Mouse (Mus musculus) brain, adult 2 months (tissue): ENCODE data around the gene Epb41.
A peak's percentile ranks its signal among the peaks of the same experiment; 100 is the strongest.

Source experiments
- DNase-seq: peaks from one replicate; pipeline ENCODE4 v3.0.0; 2011; ENCODE audit warnings: low read depth, low spot score

Gene Epb41

DNA sequence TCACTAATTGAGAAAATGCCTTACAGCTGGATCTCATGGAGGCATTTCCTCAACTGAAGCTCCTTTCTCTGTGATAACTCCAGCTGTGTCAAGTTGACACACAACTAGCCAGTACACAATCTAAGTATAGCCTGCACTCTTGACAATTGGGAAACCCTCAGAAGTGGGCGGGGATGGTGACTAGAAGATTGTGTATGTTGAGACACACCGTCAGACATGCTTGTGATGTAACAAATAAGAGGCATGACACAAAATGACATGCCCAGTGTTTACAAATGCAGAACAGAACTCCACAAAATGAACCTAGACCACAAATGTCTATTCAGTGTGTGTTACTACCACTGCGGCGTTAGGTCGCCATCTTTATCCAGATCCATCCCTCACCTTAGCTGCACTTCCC, 178.0 kb downstream of the Epb41 start:
- no peak for DNase-seq

DNA sequence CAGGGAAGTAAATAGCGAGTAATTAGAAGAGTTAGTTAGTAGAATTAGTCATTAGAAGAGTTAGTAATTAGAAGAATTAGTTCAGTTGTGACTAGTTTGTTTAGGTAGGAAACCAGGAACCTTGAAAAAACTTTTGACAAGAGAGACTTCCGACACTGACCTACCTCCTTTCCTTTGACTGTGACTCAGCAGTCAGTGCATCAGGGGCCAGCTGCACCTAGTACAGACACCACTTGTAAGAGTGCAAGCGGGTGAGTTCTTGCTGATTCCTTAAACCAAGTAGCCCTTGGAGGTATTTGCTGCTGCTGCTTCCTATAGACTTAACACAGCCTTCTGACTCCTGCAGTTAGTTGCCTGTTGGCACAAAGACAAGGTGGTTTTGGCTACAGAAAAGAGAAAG, 184.4 kb downstream of the Epb41 start:
- DNase-seq = no peak

GRCm38 (mm10) chr4:131888564-131888963, 186.6 kb downstream of the Epb41 start:
- DNase-seq = no peak

- no peak for DNase-seq
These were observed 189.7 kb downstream of the Epb41 start for GRCm38 (mm10) chr4:131885376-131885775.

GRCm38 (mm10) chr4:131883571-131883970, 191.6 kb downstream of the Epb41 start:
- DNase-seq = no peak

GRCm38 (mm10) chr4:131881306-131881705, 193.8 kb downstream of the Epb41 start:
- no peak for DNase-seq

- DNase-seq = no peak
These were observed 195.4 kb downstream of the Epb41 start for GRCm38 (mm10) chr4:131879692-131880091.

DNA sequence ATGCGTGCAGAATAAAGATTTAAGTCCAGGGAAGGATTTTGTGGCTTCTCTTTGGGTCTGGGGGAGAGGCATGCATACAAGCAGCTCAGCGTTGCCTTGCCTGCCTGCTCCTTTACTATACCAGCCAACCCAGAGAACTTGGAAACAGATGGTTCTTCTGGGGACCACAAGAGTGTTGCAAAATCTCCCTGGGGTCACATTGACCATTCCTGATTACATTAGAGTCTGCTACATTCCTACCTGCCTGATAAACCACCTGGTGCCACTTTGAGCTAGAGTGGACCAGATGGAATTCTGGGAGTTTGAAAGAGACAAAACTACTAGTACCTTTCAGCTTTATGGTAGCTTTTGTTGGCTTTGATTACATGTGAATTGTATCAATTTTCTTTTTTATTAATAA, 198.3 kb downstream of the Epb41 start:
- no peak for DNase-seq

DNA sequence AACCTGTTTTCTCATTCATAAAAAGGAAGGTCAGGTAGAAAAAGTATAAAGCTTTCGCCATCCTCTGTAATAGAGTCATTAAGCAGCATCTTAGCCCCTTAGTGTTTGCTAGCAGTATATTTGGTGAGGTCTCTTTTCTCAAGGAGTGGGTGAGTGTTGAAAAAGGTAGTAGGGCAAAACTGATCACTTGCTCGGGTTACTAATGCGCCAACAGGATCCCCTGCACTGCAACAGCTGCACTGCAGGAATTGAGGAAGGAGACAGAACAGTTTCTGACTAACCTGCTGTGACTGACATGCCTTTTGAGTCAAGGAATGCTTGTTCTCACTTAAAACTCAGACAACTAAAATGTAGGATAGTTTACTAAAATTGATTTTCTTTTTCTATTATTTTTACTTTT, 199.9 kb downstream of the Epb41 start:
- DNase-seq = no peak

DNA sequence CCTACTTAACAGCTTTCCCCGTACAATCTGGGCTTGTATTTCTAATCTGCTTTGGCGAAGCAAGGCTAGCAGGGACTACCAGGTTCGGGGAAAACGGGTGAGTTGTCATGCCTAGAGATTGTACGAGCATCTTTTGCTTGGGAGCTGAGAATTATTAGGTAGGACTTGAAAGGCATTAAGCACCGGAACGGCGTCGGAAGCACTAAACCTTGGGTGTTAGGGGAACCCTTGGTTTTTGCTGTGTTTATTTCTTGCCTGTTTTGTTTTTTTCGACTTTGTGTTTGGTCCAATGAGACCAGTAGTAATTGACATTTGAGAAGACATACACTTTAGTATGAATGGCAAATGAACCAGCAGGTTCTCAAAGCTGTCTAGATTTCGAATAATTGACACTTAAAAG, 200.6 kb downstream of the Epb41 start:
- DNase-seq = peak; percentile 28

- no peak for DNase-seq
These were observed 201.0 kb downstream of the Epb41 start for GRCm38 (mm10) chr4:131874169-131874536.
